Mouse (Mus musculus): ENCODE measurements around the gene Zc3hav1.

DNA sequence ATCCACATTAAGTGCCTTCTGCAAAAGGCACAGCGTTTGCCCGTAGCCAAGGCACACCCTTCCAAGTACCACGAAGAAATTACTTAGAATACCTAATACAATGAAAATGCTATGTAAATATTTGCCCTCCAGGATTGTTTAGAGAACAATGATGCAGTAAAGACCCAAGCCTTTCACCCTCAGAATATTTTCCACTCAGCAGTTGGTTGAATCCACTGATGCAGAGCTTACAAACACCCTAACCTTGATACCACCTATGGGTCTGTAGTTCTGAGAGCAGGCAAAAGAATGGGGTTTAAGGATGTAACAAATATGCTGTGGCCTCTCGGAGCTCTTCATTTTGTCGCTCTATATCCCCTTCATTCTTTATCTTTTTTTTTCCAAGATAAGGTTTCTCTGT, 6.5 kb downstream of the Zc3hav1 start:
- TF ChIP-seq CTCF (IDR thresholded peaks at IDR 0.05; ENCODE audit: low read depth, low read length) = no peak
- TF ChIP-seq POLR2A (IDR thresholded peaks at IDR 0.05; ENCODE audit: borderline replicate concordance, low read depth, low read length) = no peak

Measured in bone marrow macrophage, adult 2 months (primary cell).